26 mouse cellular contexts compared by ENCODE assay signal in genomic region chr1:169103669-169104068, GRCm38 (mm10).
DNase-seq lines count a peak whose midpoint lies in the region; ATAC-seq and TF ChIP-seq lines count a peak whose summit lies in the region.
"Had no signal": no experiment of that assay in that cellular context is flagged by ENCODE, and none has a peak within 500 bp of the region (broad histone marks: within the 10 kb centered on the region; RNA-seq: fewer than 3 reads in every experiment).

No protein-coding gene starts in this region.

- no peaks in the 10 kb centered on the region for H3K27me3 ChIP-seq in hindbrain, postnatal 0 days (ENCODE audit: insufficient read depth, low read length)
- H3K27me3 ChIP-seq in hindbrain, embryonic 11.5 days (ENCODE audit: control insufficient read depth, insufficient read depth, low read length), result no peaks in the 10 kb centered on the region
- H3K27me3 ChIP-seq in forebrain, postnatal 0 days (ENCODE audit: insufficient read depth, low read length), result no peaks in the 10 kb centered on the region
- no peaks in the 10 kb centered on the region for H3K27me3 ChIP-seq in midbrain, postnatal 0 days (ENCODE audit: insufficient read depth, low read length)
- H3K27me3 ChIP-seq: CH12.LX; embryonic facial prominence, embryonic 13.5 days; hindbrain, embryonic 12.5 days; limb, embryonic 12.5 days had no signal

- TF ChIP-seq CTCF in hindbrain, postnatal 0 days (IDR thresholded peaks at IDR 0.05; ENCODE audit: low read depth), result no peak
- no peak for TF ChIP-seq CTCF in forebrain, postnatal 0 days (IDR thresholded peaks at IDR 0.05; ENCODE audit: low read depth)
- TF ChIP-seq CTCF in midbrain, postnatal 0 days (IDR thresholded peaks at IDR 0.05), result no peak

- H3K9ac ChIP-seq in hindbrain, postnatal 0 days (replicated peaks; ENCODE audit: low read length), result no peak overlapping the region
- no peak overlapping the region for H3K9ac ChIP-seq in hindbrain, embryonic 11.5 days (ENCODE audit: low read depth, low read length)
- H3K9ac ChIP-seq in forebrain, postnatal 0 days, result no peak overlapping the region
- no peak overlapping the region for H3K9ac ChIP-seq in midbrain, postnatal 0 days (replicated peaks; ENCODE audit: low read length, poor library complexity, severe bottlenecking)
- H3K9ac ChIP-seq: embryonic facial prominence, embryonic 13.5 days; hindbrain, embryonic 12.5 days; limb, embryonic 12.5 days; liver, postnatal 0 days had no signal

- H3K36me3 ChIP-seq in hindbrain, postnatal 0 days (ENCODE audit: insufficient read depth, low read length), result no peaks in the 10 kb centered on the region
- H3K36me3 ChIP-seq in hindbrain, embryonic 11.5 days (ENCODE audit: control insufficient read depth, insufficient read depth, low read length), result no peaks in the 10 kb centered on the region
- no peaks in the 10 kb centered on the region for H3K36me3 ChIP-seq in forebrain, postnatal 0 days (ENCODE audit: insufficient read depth)
- H3K36me3 ChIP-seq in midbrain, postnatal 0 days (ENCODE audit: insufficient read depth, low read length), result no peaks in the 10 kb centered on the region
- H3K36me3 ChIP-seq: embryonic facial prominence, embryonic 13.5 days; hindbrain, embryonic 12.5 days; limb, embryonic 12.5 days had no signal

- no peaks in the 10 kb centered on the region for H3K9me3 ChIP-seq in hindbrain, postnatal 0 days (ENCODE audit: low read length)
- H3K9me3 ChIP-seq in hindbrain, embryonic 11.5 days (ENCODE audit: control insufficient read depth, low read length), result no peaks in the 10 kb centered on the region
- no peaks in the 10 kb centered on the region for H3K9me3 ChIP-seq in forebrain, postnatal 0 days (ENCODE audit: low read length)
- no peaks in the 10 kb centered on the region for H3K9me3 ChIP-seq in midbrain, postnatal 0 days (ENCODE audit: low read length)
- H3K9me3 ChIP-seq: embryonic facial prominence, embryonic 13.5 days; hindbrain, embryonic 12.5 days; limb, embryonic 12.5 days had no signal

- no peak overlapping the region for H3K4me3 ChIP-seq in hindbrain, postnatal 0 days (ENCODE audit: low read length)
- no peak overlapping the region for H3K4me3 ChIP-seq in hindbrain, embryonic 11.5 days (ENCODE audit: low read depth, low read length)
- no peak overlapping the region for H3K4me3 ChIP-seq in forebrain, postnatal 0 days (ENCODE audit: low read depth, low read length)
- no peak overlapping the region for H3K4me3 ChIP-seq in midbrain, postnatal 0 days (ENCODE audit: low read depth, low read length)
- H3K4me3 ChIP-seq: embryonic facial prominence, embryonic 13.5 days; hindbrain, embryonic 12.5 days; limb, embryonic 12.5 days had no signal

- no peak overlapping the region for H3K4me2 ChIP-seq in hindbrain, postnatal 0 days (ENCODE audit: low read depth, low read length)
- no peak overlapping the region for H3K4me2 ChIP-seq in hindbrain, embryonic 11.5 days (replicated peaks; ENCODE audit: low read depth, low read length)
- H3K4me2 ChIP-seq in forebrain, postnatal 0 days (ENCODE audit: low read depth), result no peak overlapping the region
- H3K4me2 ChIP-seq in midbrain, postnatal 0 days (ENCODE audit: low read depth, low read length, poor library complexity, severe bottlenecking), result no peak overlapping the region
- H3K4me2 ChIP-seq: embryonic facial prominence, embryonic 13.5 days; hindbrain, embryonic 12.5 days; limb, embryonic 12.5 days; liver, embryonic 11.5 days had no signal

- no peak for ATAC-seq in hindbrain, postnatal 0 days
- ATAC-seq in hindbrain, embryonic 11.5 days (ENCODE audit: low FRiP score), result no peak
- no peak for ATAC-seq in forebrain, postnatal 0 days
- no peak for ATAC-seq in midbrain, postnatal 0 days (ENCODE audit: low FRiP score)
- ATAC-seq: activated CD4-positive, CD25-positive, alpha-beta regulatory T cell, adult 4 months; intestine, embryonic 16.5 days; liver, postnatal 0 days; lung, postnatal 0 days had no signal

- H3K27ac ChIP-seq in hindbrain, postnatal 0 days, result no peak overlapping the region
- H3K27ac ChIP-seq in hindbrain, embryonic 11.5 days (ENCODE audit: low read depth, low read length), result no peak overlapping the region
- H3K27ac ChIP-seq in forebrain, postnatal 0 days (ENCODE audit: low read depth, low read length), result no peak overlapping the region
- no peak overlapping the region for H3K27ac ChIP-seq in midbrain, postnatal 0 days (ENCODE audit: low read depth, low read length)
- H3K27ac ChIP-seq: embryonic facial prominence, embryonic 13.5 days; hindbrain, embryonic 12.5 days; limb, embryonic 12.5 days; macrophage had no signal

- no peaks in the 10 kb centered on the region for H3K4me1 ChIP-seq in hindbrain, postnatal 0 days (ENCODE audit: insufficient read depth, low read length)
- H3K4me1 ChIP-seq in hindbrain, embryonic 11.5 days (replicated peaks; ENCODE audit: control insufficient read depth, insufficient read depth, low read length), result no peaks in the 10 kb centered on the region
- no peaks in the 10 kb centered on the region for H3K4me1 ChIP-seq in forebrain, postnatal 0 days (ENCODE audit: insufficient read depth)
- no peaks in the 10 kb centered on the region; the same call in 1 of the 2 replicates for H3K4me1 ChIP-seq in midbrain, postnatal 0 days (ENCODE audit: insufficient read depth, low read length)
- H3K4me1 ChIP-seq: embryonic facial prominence, embryonic 13.5 days; hindbrain, embryonic 12.5 days; limb, embryonic 12.5 days had no signal

- peak; percentile 67 to 70 for DNase-seq in cerebellum, postnatal 10 days
- DNase-seq in cerebellum, adult 9-11 months, result no peak
- DNase-seq in hindbrain, postnatal 0 days (ENCODE audit: low spot score), result peak; percentile 62
- no peak for DNase-seq in hindbrain, embryonic 11.5 days (ENCODE audit: low spot score)
- peak; percentile 41 for DNase-seq in forebrain, postnatal 0 days
- peak; percentile 63 for DNase-seq in midbrain, postnatal 0 days (ENCODE audit: low spot score)
- DNase-seq in layer of hippocampus, postnatal 25 days (ENCODE audit: extremely low spot score in 1 of 2, low spot score in 1 of 2), result no peak
- DNase-seq: adrenal gland, adult 2 months; adrenal gland, postnatal 36 days; cerebellum, adult 8-10 months; gastrocnemius, postnatal 10 days; heart, postnatal 14 days; kidney, postnatal 10 days; liver, postnatal 0 days; right cerebral cortex, postnatal 25 days; spleen, adult 18-20 months; thymus, postnatal 14 days had no signal

- WGBS in hindbrain, postnatal 0 days, result 34% methylated on average over 4 of the region's 4 CpGs
- 82% methylated on average over 4 of the region's 4 CpGs for WGBS in hindbrain, embryonic 11.5 days
- WGBS in forebrain, postnatal 0 days, result 30% methylated on average over 4 of the region's 4 CpGs
- 34% methylated on average over 4 of the region's 4 CpGs for WGBS in midbrain, postnatal 0 days

Comparison
In these comparisons a context has a peak if more than half of its experiments do, and no peak if none do; other contexts are left out.
1. DNase-seq: peak in cerebellum, postnatal 10 days (2 of 2), hindbrain, postnatal 0 days (single experiment), forebrain, postnatal 0 days (single experiment) and midbrain, postnatal 0 days (single experiment); none in cerebellum, adult 9-11 months (single experiment), hindbrain, embryonic 11.5 days (single experiment) and layer of hippocampus, postnatal 25 days (0 of 2).